Mouse (Mus musculus): ENCODE results near the gene Trim75.

- TF ChIP-seq CTCF (IDR thresholded peaks at IDR 0.05; ENCODE audit: low read depth, low read length) (no peak), POLR2A (IDR thresholded peaks at IDR 0.05; ENCODE audit: insufficient read depth, low read length) (peak; percentile 58)
These were observed 40.6 kb downstream of the Trim75 start, which contains the start of gene Tmem192 for GRCm38 (mm10) chr8:64946820-64947697.

Measured in ES-Bruce4 (cell line).